Mouse (Mus musculus) CH12.LX (cell line): ENCODE measurements around the gene Fgfr2. TPM values are rescaled to one million over a fixed set of nuclear protein-coding genes. Genes with fewer than 3 reads are reported as not detected.

Experiments
- DNase-seq: peaks from one replicate; pipeline ENCODE4 v3.0.0-alpha.2; 2013; ENCODE audit errors: extremely low read depth
- H3K27ac ChIP-seq: 2 replicates; pipeline ENCODE4 v1.5.1; 2012; ENCODE audit warnings: low read depth, mild to moderate bottlenecking, control low read depth, moderate library complexity; ENCODE audit not compliant: insufficient read depth
- H3K27me3 ChIP-seq: replicated peaks from 2 replicates; pipeline ENCODE3; 2012; ENCODE audit warnings: inconsistent platforms
- H3K36me3 ChIP-seq, 2 experiments: replicated peaks in 1 of 2; 2 replicates each; pipeline versions ENCODE3 to v1.6.1; 2012; ENCODE audit warnings: inconsistent platforms in 1 of 2, low read length in 1 of 2, mild to moderate bottlenecking in 1 of 2, mixed read lengths in 1 of 2, moderate library complexity in 1 of 2; ENCODE audit not compliant: control insufficient read depth in 1 of 2, insufficient read depth in 1 of 2
- H3K4me1 ChIP-seq, 2 experiments: 2 replicates each; pipeline ENCODE4 v1.6.1; 2012; ENCODE audit warnings: inconsistent platforms in 1 of 2, moderate library complexity in 1 of 2; ENCODE audit not compliant: insufficient read depth in 2 of 2, control insufficient read depth in 1 of 2
- H3K4me2 ChIP-seq: 2 replicates; pipeline ENCODE4 v1.6.1; 2012; ENCODE audit warnings: low read depth, mild to moderate bottlenecking, control low read depth; ENCODE audit not compliant: poor library complexity, insufficient read depth, severe bottlenecking
- H3K4me3 ChIP-seq, 3 experiments: fragments of 150-350 bp in 1 of 3; sonication (generic) in 1 of 3; replicated peaks in 1 of 3; 2 replicates each; pipeline versions ENCODE3 to v1.5.1; 2011 to 2012; ENCODE audit warnings: low read depth in 2 of 3, low read length in 2 of 3, mild to moderate bottlenecking in 2 of 3, moderate library complexity in 2 of 3, control low read depth in 1 of 3, improper control_type of control experiment in 1 of 3, inconsistent platforms in 1 of 3, mixed read lengths in 1 of 3; ENCODE audit not compliant: poor library complexity in 1 of 3
- H3K79me2 ChIP-seq: replicated peaks from 2 replicates; pipeline ENCODE4 v1.6.1; 2012; ENCODE audit warnings: mild to moderate bottlenecking, moderate library complexity; ENCODE audit not compliant: control insufficient read depth, poor library complexity, insufficient read depth, severe bottlenecking; ENCODE audit errors: extremely low read depth
- H3K9ac ChIP-seq: 2 replicates; pipeline ENCODE4 v1.6.1; 2012; ENCODE audit warnings: low read depth, mild to moderate bottlenecking, control low read depth, moderate library complexity; ENCODE audit not compliant: insufficient read depth
- H3K9me3 ChIP-seq: replicated peaks from 2 replicates; pipeline ENCODE3; 2012; ENCODE audit warnings: low read length, inconsistent platforms, mixed read lengths
- BHLHE40 ChIP-seq: IDR thresholded peaks from 2 replicates; pipeline ENCODE4 v1.6.1; 2011; ENCODE audit warnings: mild to moderate bottlenecking, low read depth, low read length, improper control_type of control experiment
- CHD2 ChIP-seq: IDR thresholded peaks from 2 replicates; pipeline ENCODE4 v1.6.1; 2011; ENCODE audit warnings: low read length, improper control_type of control experiment
- EP300 ChIP-seq: IDR thresholded peaks from 2 replicates; pipeline ENCODE4 v1.6.1; 2011; ENCODE audit warnings: low read length, improper control_type of control experiment
- ETS1 ChIP-seq: conservative IDR thresholded peaks from 2 replicates; pipeline ENCODE4 v1.6.1; 2012; ENCODE audit warnings: low read depth, mild to moderate bottlenecking, inconsistent platforms, low read length, improper control_type of control experiment, moderate library complexity
- GABPA ChIP-seq: IDR thresholded peaks from 2 replicates; pipeline ENCODE4 v1.6.1; 2012; ENCODE audit warnings: low read depth, low read length, improper control_type of control experiment, inconsistent platforms; ENCODE audit not compliant: insufficient replicate concordance
- JUND ChIP-seq: conservative IDR thresholded peaks from 2 replicates; pipeline ENCODE4 v1.6.1; 2011; ENCODE audit warnings: low read depth, low read length, improper control_type of control experiment
- KAT2A ChIP-seq: IDR thresholded peaks from 2 replicates; pipeline ENCODE4 v1.6.1; 2012; ENCODE audit warnings: low read length, improper control_type of control experiment, inconsistent platforms; ENCODE audit not compliant: insufficient replicate concordance
- MAFK ChIP-seq: IDR thresholded peaks from 2 replicates; pipeline ENCODE4 v1.6.1; 2011; ENCODE audit warnings: low read length, improper control_type of control experiment; ENCODE audit not compliant: insufficient replicate concordance
- MAZ ChIP-seq: IDR thresholded peaks from 2 replicates; pipeline ENCODE4 v1.6.1; 2012; ENCODE audit warnings: low read depth, mild to moderate bottlenecking, inconsistent platforms, low read length, improper control_type of control experiment, moderate library complexity
- MEF2A ChIP-seq: IDR thresholded peaks from 2 replicates; pipeline ENCODE4 v1.6.1; 2014; ENCODE audit warnings: low read depth, mild to moderate bottlenecking, inconsistent platforms, low read length, improper control_type of control experiment, borderline replicate concordance
- MYC ChIP-seq: IDR thresholded peaks from 2 replicates; pipeline ENCODE4 v1.6.1; 2011; ENCODE audit warnings: low read depth, mild to moderate bottlenecking, improper control_type of control experiment, low read length
- NELFE ChIP-seq: IDR thresholded peaks from 2 replicates; pipeline ENCODE4 v1.6.1; 2011; ENCODE audit warnings: low read depth, low read length, improper control_type of control experiment
- PAX5 ChIP-seq: IDR thresholded peaks from 2 replicates; pipeline ENCODE4 v1.6.1; 2012; ENCODE audit warnings: low read length, inconsistent platforms, mixed read lengths
- POLR2AphosphoS2 ChIP-seq: IDR thresholded peaks from 2 replicates; pipeline ENCODE4 v1.6.1; 2011; ENCODE audit warnings: low read depth, low read length, improper control_type of control experiment
- RAD21 ChIP-seq: IDR thresholded peaks from 2 replicates; pipeline ENCODE4 v1.6.1; 2011; ENCODE audit warnings: low read depth, mild to moderate bottlenecking, low read length, improper control_type of control experiment, moderate library complexity
- RCOR1 ChIP-seq: conservative IDR thresholded peaks from 2 replicates; pipeline ENCODE4 v1.6.1; 2012; ENCODE audit warnings: low read depth, mild to moderate bottlenecking, inconsistent platforms, low read length, improper control_type of control experiment
- SIN3A ChIP-seq: IDR thresholded peaks from 2 replicates; pipeline ENCODE4 v1.6.1; 2012; ENCODE audit warnings: low read length, improper control_type of control experiment, inconsistent platforms
- SMC3 ChIP-seq: IDR thresholded peaks from 2 replicates; pipeline ENCODE4 v1.6.1; 2011; ENCODE audit warnings: low read depth, low read length, improper control_type of control experiment
- TBP ChIP-seq: conservative IDR thresholded peaks from 2 replicates; pipeline ENCODE4 v1.6.1; 2011; ENCODE audit warnings: low read depth, low read length, improper control_type of control experiment
- TCF12 ChIP-seq: IDR thresholded peaks from 2 replicates; pipeline ENCODE4 v1.6.1; 2014; ENCODE audit warnings: low read depth, mild to moderate bottlenecking, inconsistent platforms, low read length, improper control_type of control experiment
- UBTF ChIP-seq: IDR thresholded peaks from 2 replicates; pipeline ENCODE4 v1.6.1; 2012; ENCODE audit warnings: low read depth, mild to moderate bottlenecking, inconsistent platforms, low read length, improper control_type of control experiment, moderate library complexity
- USF1 ChIP-seq: IDR thresholded peaks from 2 replicates; pipeline ENCODE4 v1.6.1; 2014; ENCODE audit warnings: low read depth, mild to moderate bottlenecking, inconsistent platforms, low read length, improper control_type of control experiment
- ZKSCAN1 ChIP-seq: IDR thresholded peaks from 2 replicates; pipeline ENCODE4 v1.6.1; 2012; ENCODE audit warnings: low read depth, inconsistent platforms, low read length, improper control_type of control experiment, borderline replicate concordance
- ZMIZ1 ChIP-seq: IDR thresholded peaks from 2 replicates; pipeline ENCODE4 v1.6.1; 2012; ENCODE audit warnings: low read depth, mild to moderate bottlenecking, inconsistent platforms, low read length, improper control_type of control experiment
- ZNF384 ChIP-seq: IDR thresholded peaks from 2 replicates; pipeline ENCODE4 v1.6.1; 2012; ENCODE audit warnings: low read depth, low read length, improper control_type of control experiment, inconsistent platforms
- dilution Hi-C: fragments of 300-500 bp; cut with MboI; formaldehyde crosslinking; loops from 2 replicates; pipeline ENCODE4 v1.14.3; 2020; ENCODE audit warnings: low sequenced_read_pairs; ENCODE audit not compliant: extremely low pct_unique_long_range_greater_than_20kb, extremely low pct_ligation_motif_present
- in situ Hi-C: fragments of 300-500 bp; cut with MboI; formaldehyde crosslinking; loops from 3 replicates; pipeline ENCODE4 v1.14.3; 2019; ENCODE audit warnings: low sequenced_read_pairs, low pct_ligation_motif_present, low pct_unique_long_range_greater_than_20kb, mixed read lengths
- polyA plus RNA-seq: library from polyadenylated mRNA; unstranded; fragments of >175 nt; gene quantifications from 2 replicates; pipeline ENCODE4 v1.2.1, GENCODE M21; 2012; ENCODE audit warnings: low read depth; ENCODE audit not compliant: insufficient read length
- total RNA-seq, 2 experiments: library from RNA; depleted of rRNA; stranded (reverse); fragments of 300-350 nt in 1 of 2; fragments of >200 nt in 1 of 2; gene quantifications; 2 replicates each; pipeline ENCODE4 v1.2.3; 2012 to 2014

Fgfr2 gene
- total and polyA plus RNA-seq, 3 experiments: not detected

DNA sequence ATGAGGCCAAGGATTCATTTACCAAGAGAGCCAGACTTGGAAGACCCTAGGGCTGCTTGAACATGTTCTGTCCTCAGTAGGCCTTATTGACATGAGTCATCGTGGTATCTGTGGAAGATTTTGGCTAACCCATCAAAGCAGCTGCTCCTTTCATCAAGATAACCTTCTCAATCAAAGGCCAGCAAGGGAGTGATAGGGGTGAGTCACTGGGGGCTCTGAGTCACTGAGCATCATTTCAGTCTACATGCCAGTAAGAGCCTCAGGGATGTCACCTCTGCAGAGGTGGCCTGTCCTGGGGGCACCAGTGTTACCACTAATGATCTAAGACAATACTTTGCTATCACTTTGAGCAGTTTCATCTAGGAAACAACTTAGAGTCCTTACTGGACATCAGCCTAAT is 1292.9 kb downstream of the Fgfr2 start:
- dilution Hi-C loops (no loop called here), in situ Hi-C loops (no loop called here)
- H3K79me2 ChIP-seq: no peaks in the 10 kb centered on the region
- no peaks in the 10 kb centered on the region for H3K9me3 ChIP-seq
- no peak for TF ChIP-seq JUND
- no peak for TF ChIP-seq SIN3A
- TF ChIP-seq RCOR1: no peak
- no peak for TF ChIP-seq BHLHE40
- no peak for TF ChIP-seq MYC
- TF ChIP-seq ZNF384: no peak
- no peak for TF ChIP-seq MAFK
- TF ChIP-seq GABPA: no peak
- no peak for TF ChIP-seq USF1
- no peak for TF ChIP-seq KAT2A
- TF ChIP-seq MAZ: no peak
- no peak for TF ChIP-seq PAX5
- no peak for TF ChIP-seq CHD2
- TF ChIP-seq TCF12: no peak
- no peak for TF ChIP-seq EP300
- TF ChIP-seq RAD21: no peak
- TF ChIP-seq NELFE: no peak
- H3K4me2 ChIP-seq: no peak overlapping the region
- H3K27me3 ChIP-seq: peaks cover 86% of the 10 kb centered on the region
- no peak for DNase-seq
- H3K4me1 ChIP-seq: peaks cover 0 to 8% of the 10 kb centered on the region in 2 experiments; a peak in 2 of 4 replicates
- no peaks in the 10 kb centered on the region for H3K36me3 ChIP-seq
- H3K27ac ChIP-seq: no peak overlapping the region
- H3K9ac ChIP-seq: no peak overlapping the region
- no peak overlapping the region for H3K4me3 ChIP-seq

DNA sequence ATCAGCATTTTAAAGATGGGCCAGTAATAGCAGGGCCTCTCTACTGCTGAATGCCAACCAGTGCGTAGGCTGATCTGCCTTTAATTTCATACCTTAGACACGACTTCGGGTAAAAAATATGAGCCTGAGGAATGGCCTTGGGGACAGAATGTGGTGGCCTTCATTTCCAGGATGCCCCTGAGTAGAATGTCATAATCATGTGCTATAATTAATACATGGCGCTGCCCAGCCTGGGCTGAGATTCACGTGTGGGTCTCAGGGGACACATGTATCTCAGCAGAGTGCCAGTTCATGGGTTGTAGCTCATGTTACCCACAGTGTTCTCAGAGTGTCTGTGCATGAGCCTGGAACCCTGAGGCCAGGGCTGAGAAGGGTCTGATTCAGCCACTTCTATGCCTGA is 1296.3 kb downstream of the Fgfr2 start:
- dilution Hi-C loops: no loop called here
- Histone ChIP-seq H3K9me3 (no peaks in the 10 kb centered on the region), H3K4me2 (no peak overlapping the region), H3K36me3 (no peaks in the 10 kb centered on the region), H3K9ac (no peak overlapping the region)
- no peak for TF ChIP-seq SIN3A
- TF ChIP-seq TBP: no peak
- TF ChIP-seq MAFK: no peak
- TF ChIP-seq USF1: no peak
- no peak for TF ChIP-seq UBTF
- no peak for TF ChIP-seq SMC3
- TF ChIP-seq POLR2AphosphoS2: no peak
- TF ChIP-seq CHD2: no peak
- TF ChIP-seq ZKSCAN1: no peak
- no peak for TF ChIP-seq BHLHE40
- no peak for TF ChIP-seq MAZ
- TF ChIP-seq ZMIZ1: no peak
- TF ChIP-seq MEF2A: no peak
- no peak for TF ChIP-seq ETS1
- no peak for TF ChIP-seq MYC
- no peak for TF ChIP-seq RCOR1
- TF ChIP-seq, all 38 proteins: peak for 0
- H3K4me1 ChIP-seq: no peaks in the 10 kb centered on the region
- DNase-seq: no peak
- H3K27ac ChIP-seq: no peak overlapping the region
- H3K4me3 ChIP-seq: no peak overlapping the region
- H3K27me3 ChIP-seq: peaks cover 97% of the 10 kb centered on the region
- H3K79me2 ChIP-seq: no peaks in the 10 kb centered on the region
- in situ Hi-C loops: no loop called here
